Mouse (Mus musculus) urinary bladder, postnatal 10 days (tissue): ENCODE measurements around the gene Gbp5.
"Not testable (repeated sequence)": the region's sequence is repeated elsewhere in the genome, so short reads cannot be mapped to it uniquely, and the experiment has no call there.

Experiments
- DNase-seq: peaks from one replicate; pipeline ENCODE4 v3.0.0; 2022; ENCODE audit warnings: low spot score

The Gbp5 gene

GRCm38 (mm10) chr3:142542776-142543175, 49.0 kb downstream of the Gbp5 start:
- not testable (repeated sequence) for DNase-seq

- DNase-seq, result no peak
Measured at GRCm38 (mm10) chr3:142546690-142547089, 52.9 kb downstream of the Gbp5 start.

- DNase-seq, result no peak
Measured at GRCm38 (mm10) chr3:142550052-142550676, 56.4 kb downstream of the Gbp5 start.

- no peak for DNase-seq
Measured at GRCm38 (mm10) chr3:142554601-142555000, 60.8 kb downstream of the Gbp5 start.

GRCm38 (mm10) chr3:142555623-142556022, 61.8 kb downstream of the Gbp5 start:
- no peak for DNase-seq

- DNase-seq, result no peak
Measured at GRCm38 (mm10) chr3:142559632-142560228, 66.0 kb downstream of the Gbp5 start, which contains the start of gene Gbp3. Gene Gbp3 (plus strand): TSS chr3:142560026.

GRCm38 (mm10) chr3:142560296-142560948, 66.6 kb downstream of the Gbp5 start:
- peak; percentile 65 for DNase-seq

- no peak for DNase-seq
Measured at GRCm38 (mm10) chr3:142561045-142561646, 67.4 kb downstream of the Gbp5 start.

- no peak for DNase-seq
Measured at GRCm38 (mm10) chr3:142561666-142562065, 67.9 kb downstream of the Gbp5 start.

GRCm38 (mm10) chr3:142567490-142567889, 73.7 kb downstream of the Gbp5 start:
- not testable (repeated sequence) for DNase-seq

- no peak for DNase-seq
Measured at GRCm38 (mm10) chr3:142570738-142571137, 77.0 kb downstream of the Gbp5 start.
